Mouse (Mus musculus): ENCODE measurements at regions not wholly inside any gene's neighbourhood (a gene's known extent, or its start where the extent isn't known, plus 50 kb on each side); places are given as distances from the start of the nearest gene placed in this dataset.
A peak's percentile ranks its signal among the peaks of the same experiment; 100 is the strongest.

DNA sequence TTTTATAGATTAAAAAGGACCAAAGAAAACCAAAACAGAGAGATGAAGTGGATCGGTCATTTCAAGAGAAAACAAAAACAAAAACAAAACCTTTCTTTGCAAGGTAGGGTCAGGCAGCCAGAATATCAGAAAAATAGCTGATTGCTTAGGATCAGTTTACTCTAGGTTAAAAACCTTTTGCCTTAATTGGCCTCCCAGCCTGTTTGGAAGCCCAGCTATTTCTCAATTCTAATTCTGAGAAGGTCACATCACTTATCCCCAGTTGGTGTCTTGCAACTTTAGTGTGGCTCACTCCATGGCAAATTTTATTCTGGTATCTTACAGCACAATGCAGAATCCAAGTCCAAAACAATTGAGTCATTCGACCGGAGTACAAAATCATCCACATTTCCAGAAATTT is 70.0 kb downstream of the 1190002N15Rik start:
- DNase-seq (ENCODE audit: low spot score in 2 of 2) = no peak

GRCm38 (mm10) chr9:94456085-94456531 is 81.8 kb downstream of the 1190002N15Rik start:
- no peak for DNase-seq (ENCODE audit: low spot score in 2 of 2)

DNA sequence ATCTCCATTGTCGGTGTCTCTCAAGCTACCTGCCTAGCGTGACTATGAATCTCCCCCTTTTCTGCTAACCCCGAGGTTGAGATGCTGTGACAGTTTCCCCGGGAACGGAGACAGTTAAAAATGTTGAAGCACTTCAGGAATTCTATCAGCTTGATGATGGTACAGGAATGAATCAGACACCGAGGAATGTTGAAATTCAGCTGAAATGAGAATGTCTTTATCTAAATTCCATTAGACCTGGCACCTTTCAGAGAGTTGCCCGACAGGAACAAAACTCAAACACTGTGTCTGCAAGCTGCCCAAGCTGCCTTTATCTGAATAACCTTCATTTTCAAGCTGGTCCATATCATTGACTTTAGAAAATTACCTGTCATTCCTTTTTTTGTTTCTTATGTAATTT is 82.4 kb downstream of the 1190002N15Rik start:
- no peak for DNase-seq (ENCODE audit: low spot score in 2 of 2)

DNA sequence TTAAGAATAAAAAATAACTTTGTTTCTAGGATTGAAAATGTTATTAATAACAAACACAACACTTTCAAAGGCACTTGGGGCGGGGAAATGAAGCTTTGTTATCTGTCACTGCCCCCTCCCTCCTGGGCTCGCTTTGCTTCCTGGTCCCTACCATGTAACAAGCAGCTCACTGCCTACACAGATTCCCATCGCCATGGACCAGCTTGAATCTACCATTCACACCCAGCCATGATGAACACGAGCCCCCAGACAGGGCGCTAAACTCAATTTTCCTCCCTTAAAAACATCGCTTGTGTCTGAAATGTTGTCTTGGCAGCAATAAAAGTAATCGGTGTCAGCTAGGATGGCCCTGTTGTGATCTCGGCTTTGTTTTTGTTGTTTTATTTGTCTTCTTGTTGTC is 88.0 kb downstream of the 1190002N15Rik start:
- no peak for DNase-seq (ENCODE audit: low spot score in 2 of 2)

DNA sequence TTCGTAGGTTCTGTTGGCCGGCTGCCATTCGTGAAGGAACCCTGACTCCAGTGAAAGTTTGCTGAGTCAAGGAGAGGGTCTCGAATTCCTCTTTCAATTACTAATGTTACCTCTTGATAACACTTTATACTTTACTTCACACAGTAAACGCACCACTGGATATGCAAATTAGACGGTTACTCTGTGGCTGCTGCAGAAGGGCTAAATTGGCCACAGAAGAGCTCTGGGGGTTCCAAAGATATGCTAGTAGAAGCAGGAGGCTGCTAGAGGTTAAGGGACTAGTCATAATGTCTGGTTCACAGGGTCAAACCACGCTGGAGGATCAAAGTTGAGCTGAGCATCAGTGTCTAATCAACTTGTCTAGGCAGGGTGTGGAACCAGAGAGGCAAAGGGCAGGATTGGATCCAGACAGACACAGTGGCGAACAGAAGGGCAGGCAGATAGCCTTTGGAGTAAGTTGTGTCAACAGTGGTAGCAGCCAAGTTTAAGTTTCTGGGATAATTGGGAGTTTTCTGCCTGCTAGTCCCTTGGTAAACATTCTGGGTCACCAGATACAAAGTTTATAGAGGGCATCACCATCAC is 91.6 kb downstream of the 1190002N15Rik start:
- peak; percentile 2 to 5 for DNase-seq (ENCODE audit: low spot score in 2 of 2)

DNA sequence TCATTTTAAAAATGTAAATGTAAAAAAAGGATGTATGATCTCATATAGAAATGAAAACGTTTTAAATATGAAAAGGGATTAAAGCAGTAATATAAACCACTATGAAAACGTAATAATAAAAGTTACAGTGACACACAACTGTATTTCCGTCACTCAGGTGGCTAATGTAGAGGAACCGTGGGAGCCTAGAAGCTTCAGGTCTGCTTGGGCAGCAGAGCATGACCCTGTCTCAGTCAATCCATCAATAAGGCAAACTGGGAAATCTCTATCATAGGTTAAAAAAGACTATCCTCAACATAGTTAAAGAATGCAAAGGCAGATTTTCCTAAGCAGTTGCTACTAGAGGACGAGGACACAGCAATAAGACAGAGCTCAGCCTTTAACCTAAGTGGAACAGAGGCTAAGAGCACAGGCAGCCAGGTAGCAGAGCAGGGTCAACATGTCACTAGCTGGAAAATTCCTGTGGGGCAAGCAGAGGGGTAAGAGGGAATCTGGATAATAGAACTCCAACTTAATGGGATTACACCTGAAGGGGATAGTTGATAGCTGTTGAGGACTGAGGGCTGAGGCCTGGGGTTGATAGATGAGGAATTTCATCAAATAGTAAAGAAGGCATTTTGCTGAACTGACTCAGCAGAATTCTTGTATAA is 93.6 kb downstream of the 1190002N15Rik start:
- no peak for DNase-seq (ENCODE audit: low spot score in 2 of 2)

DNA sequence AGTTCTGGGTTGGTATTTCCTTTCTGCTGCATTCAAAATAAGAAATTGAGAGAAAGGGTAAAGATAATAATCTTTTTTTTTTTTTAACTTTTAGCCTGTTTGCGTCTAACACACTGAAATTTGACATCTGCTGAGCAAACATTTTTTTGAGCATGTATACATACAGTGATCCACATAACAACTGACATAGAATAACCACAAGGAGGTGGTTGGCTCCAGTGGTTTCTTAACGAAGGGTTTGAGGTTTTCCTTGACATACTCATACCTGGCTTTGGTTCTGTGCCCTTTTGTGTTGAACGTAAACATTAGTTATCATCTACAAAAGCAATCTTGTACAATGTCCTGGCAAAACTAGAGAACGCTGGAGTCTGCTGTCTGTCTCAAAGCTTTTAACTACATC is 96.5 kb downstream of the 1190002N15Rik start:
- DNase-seq (ENCODE audit: low spot score in 2 of 2) = no peak

GRCm38 (mm10) chr9:94433468-94433867 is 104.4 kb downstream of the 1190002N15Rik start:
- peak in 1 of 2 experiments; percentile 5 for DNase-seq (ENCODE audit: low spot score in 2 of 2)

DNA sequence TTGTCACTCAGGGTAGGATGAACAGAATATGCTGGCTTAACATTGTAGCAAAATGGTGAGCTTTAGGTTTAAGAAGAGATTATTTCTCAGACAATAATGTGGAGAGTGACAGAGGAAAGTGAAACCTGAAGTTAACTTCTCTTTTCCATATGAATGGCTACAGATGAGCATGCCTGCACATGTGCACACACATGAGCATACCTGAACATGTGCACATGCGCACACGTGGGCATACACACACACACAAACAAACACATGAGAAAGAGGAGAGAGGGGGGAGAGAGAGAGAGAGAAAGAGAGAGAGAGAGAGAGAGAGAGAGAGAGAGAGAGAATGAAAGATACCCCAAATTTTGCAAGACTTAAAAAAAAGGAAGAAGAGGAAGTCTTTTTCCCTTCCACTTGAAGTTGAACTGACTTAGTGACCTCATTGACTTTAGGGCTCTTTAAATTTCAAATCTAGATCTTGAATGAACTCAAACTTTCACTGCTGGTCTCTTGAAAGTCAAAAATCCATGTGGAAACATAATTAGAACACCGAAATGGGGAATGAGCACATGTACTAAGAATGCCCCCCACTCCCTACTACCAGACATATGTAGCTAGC is 105.6 kb downstream of the 1190002N15Rik start:
- DNase-seq (ENCODE audit: low spot score in 2 of 2) = peak in 1 of 2 experiments; percentile 3

GRCm38 (mm10) chr9:94431540-94431939 is 106.3 kb downstream of the 1190002N15Rik start:
- no peak for DNase-seq (ENCODE audit: low spot score in 2 of 2)

- no peak for DNase-seq (ENCODE audit: low spot score in 2 of 2)
Measured at GRCm38 (mm10) chr9:94430996-94431395, 106.9 kb downstream of the 1190002N15Rik start.

- no peak for DNase-seq (ENCODE audit: low spot score in 2 of 2)
Measured at GRCm38 (mm10) chr9:94426740-94427139, 111.1 kb downstream of the 1190002N15Rik start.

- DNase-seq (ENCODE audit: low spot score in 2 of 2) = no peak
Measured at GRCm38 (mm10) chr9:94425804-94426203, 112.1 kb downstream of the 1190002N15Rik start.

- no peak for DNase-seq (ENCODE audit: low spot score in 2 of 2)
Measured at GRCm38 (mm10) chr9:94424438-94425135, 113.3 kb downstream of the 1190002N15Rik start.

- DNase-seq (ENCODE audit: low spot score in 2 of 2) = no peak
Measured at GRCm38 (mm10) chr9:94410546-94410945, 127.3 kb downstream of the 1190002N15Rik start.

- DNase-seq (ENCODE audit: low spot score in 2 of 2) = no peak
Measured at GRCm38 (mm10) chr9:94410042-94410441, 127.8 kb downstream of the 1190002N15Rik start.

GRCm38 (mm10) chr9:94408635-94409323 is 129.1 kb downstream of the 1190002N15Rik start:
- DNase-seq (ENCODE audit: low spot score in 2 of 2) = no peak

DNA sequence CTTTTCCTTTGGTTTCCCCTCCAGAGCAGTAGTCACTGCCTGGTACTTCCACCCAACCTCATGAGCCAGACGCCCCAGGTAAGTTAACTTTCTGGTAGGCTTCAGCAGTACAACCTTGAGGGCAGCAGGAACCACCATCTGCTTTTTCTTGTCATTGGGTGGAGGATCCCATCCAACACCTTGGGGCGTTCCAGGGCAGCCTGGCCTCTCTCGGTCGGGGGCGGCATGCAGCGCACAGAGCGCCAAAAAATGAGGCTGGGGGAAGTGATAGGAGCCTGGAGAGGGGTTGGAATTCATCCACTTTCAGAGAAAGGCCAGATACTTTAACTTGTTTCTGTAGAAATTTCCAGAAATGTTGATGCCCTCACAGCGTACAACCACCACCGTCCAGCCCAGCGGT is 130.2 kb downstream of the 1190002N15Rik start:
- no peak for DNase-seq (ENCODE audit: low spot score in 2 of 2)

DNA sequence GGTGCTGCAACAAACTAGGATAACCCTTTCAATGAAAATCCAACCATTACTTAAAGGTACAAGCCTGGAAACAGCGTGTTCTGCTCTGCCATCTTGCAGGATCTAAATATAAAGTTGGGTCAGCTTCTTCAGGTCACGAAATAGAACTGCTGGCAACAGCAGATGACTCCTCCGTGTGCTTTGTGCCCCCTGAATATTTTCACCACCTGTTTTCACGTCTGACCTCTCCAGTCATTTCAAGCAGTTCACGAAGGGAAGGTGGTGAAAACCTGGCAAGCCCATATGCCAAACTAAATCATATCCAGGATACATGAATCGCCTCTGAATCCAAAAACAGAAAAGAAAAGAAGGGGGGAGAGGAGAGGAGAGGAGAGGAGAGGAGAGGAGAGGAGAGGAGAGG is 133.3 kb downstream of the 1190002N15Rik start:
- no peak for DNase-seq (ENCODE audit: low spot score in 2 of 2)

DNA sequence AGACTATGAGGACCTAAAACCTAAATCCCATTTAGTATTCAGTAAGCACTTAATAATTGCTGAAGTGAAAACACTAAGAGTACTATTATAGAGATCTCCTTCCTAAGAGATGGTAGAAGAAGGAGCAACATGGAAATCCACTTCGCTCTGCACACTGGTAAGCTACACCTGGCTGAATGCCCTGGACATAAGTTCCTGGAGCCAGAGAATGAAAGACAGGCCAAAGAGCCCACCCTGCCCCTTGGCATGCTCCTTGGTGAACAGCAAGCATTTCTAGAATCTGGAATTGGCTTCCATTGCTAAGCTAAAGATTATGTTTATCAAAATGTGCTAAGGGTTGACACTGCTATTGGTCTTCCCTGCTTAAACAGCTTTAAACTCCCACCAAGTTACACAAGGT is 137.3 kb downstream of the 1190002N15Rik start:
- no peak for DNase-seq (ENCODE audit: low spot score in 2 of 2)

- no peak for DNase-seq (ENCODE audit: low spot score in 2 of 2)
Measured at GRCm38 (mm10) chr9:94395215-94395614, 142.7 kb downstream of the 1190002N15Rik start.

DNA sequence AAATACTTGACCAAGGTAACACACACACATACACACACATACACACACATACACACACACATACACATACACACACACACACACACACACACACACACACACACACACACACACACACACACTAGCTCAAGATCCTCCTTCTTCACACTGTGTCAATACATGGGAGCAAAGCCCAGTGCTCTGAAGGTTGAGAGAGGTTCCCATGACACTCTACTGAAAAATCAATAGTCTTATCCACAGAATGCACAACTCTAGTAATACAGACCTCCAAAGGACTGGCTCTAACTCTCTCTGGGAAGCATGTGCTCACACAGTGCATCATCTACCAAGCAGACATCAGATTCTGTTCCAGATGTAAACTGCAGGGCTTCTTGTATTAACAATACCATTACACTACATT is 151.7 kb downstream of the 1190002N15Rik start:
- no peak for DNase-seq (ENCODE audit: low spot score in 2 of 2)
